Mouse (Mus musculus) brain, embryonic 14.5 days (tissue): ENCODE measurements around the gene Lgmn.

Experiments used
- CTCF ChIP-seq: fragments of 200-500 bp; IDR thresholded peaks from 2 replicates; pipeline ENCODE4 v1.5.1; 2012; ENCODE audit warnings: inconsistent platforms, mild to moderate bottlenecking, moderate library complexity, borderline replicate concordance; ENCODE audit not compliant: insufficient read depth, insufficient read length; ENCODE audit errors: extremely low read depth
- POLR2A ChIP-seq: fragments of 200-500 bp; IDR thresholded peaks from 2 replicates; pipeline ENCODE4 v1.6.1; 2012; ENCODE audit warnings: mild to moderate bottlenecking, inconsistent platforms, borderline replicate concordance; ENCODE audit not compliant: poor library complexity, insufficient read depth, insufficient read length, severe bottlenecking; ENCODE audit errors: extremely low read depth

DNA sequence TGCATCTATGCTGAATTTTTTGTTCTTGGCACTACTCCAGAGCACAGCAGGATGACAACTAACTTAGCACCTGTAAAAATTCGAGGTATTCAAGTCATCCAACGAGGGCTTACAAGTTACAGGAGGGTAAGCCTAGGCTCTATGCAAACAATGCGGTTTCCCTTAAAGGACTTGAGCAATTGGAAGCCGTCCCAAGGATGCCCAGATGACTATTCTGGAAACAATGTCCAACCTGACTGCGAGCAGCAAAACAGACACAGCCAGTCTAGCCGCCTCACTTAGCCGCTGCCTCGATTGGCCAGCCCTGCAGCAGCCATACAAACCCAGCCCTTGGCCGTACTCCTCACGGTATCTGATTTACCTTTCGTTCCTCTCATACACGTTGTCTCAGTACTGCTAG is 7.4 kb downstream of the Lgmn start:
- TF ChIP-seq POLR2A = no peak
- no peak for TF ChIP-seq CTCF
